Mouse (Mus musculus) myocyte (in vitro differentiated cells): ENCODE measurements at regions not wholly inside any gene's neighbourhood (a gene's known extent, or its start where the extent isn't known, plus 50 kb on each side); places are given as distances from the start of the nearest gene placed in this dataset.

Source experiments
- H3K27me3 ChIP-seq: one replicate; pipeline ENCODE4 v1.6.1; 2011; ENCODE audit not compliant: control insufficient read depth, insufficient read depth, insufficient read length
- H3K36me3 ChIP-seq: one replicate; pipeline ENCODE4 v1.6.1; 2011; ENCODE audit not compliant: control insufficient read depth, insufficient read depth
- H3K4me2 ChIP-seq: one replicate; pipeline ENCODE4 v1.6.1; 2011; ENCODE audit warnings: low read depth, control low read depth
- H3K4me3 ChIP-seq: one replicate; pipeline ENCODE4 v1.5.1; 2011; ENCODE audit warnings: mild to moderate bottlenecking, control low read depth, moderate library complexity
- H3K79me2 ChIP-seq: one replicate; pipeline ENCODE4 v1.6.1; 2011; ENCODE audit not compliant: control insufficient read depth, insufficient read depth
- H3ac ChIP-seq: one replicate; pipeline ENCODE4 v1.6.1; 2011; ENCODE audit not compliant: control insufficient read depth, insufficient read length
- CEBPB ChIP-seq: IDR thresholded peaks from 2 replicates; pipeline ENCODE4 v1.6.1; 2011; ENCODE audit warnings: mild to moderate bottlenecking, moderate library complexity; ENCODE audit not compliant: poor library complexity, insufficient read depth, severe bottlenecking
- E2F4 ChIP-seq: IDR thresholded peaks from one replicate; pipeline ENCODE4 v1.6.1; 2011; ENCODE audit warnings: mild to moderate bottlenecking, control low read depth, moderate library complexity; ENCODE audit not compliant: insufficient read depth
- MYOD1 ChIP-seq, 3 experiments: IDR thresholded peaks; one replicate each; pipeline ENCODE4 v1.6.1; 2011; ENCODE audit warnings: control low read depth in 2 of 3, low read depth in 2 of 3, mild to moderate bottlenecking in 2 of 3, moderate library complexity in 1 of 3; ENCODE audit not compliant: insufficient read length in 2 of 3, control insufficient read depth in 1 of 3
- MYOG ChIP-seq, 3 experiments: IDR thresholded peaks; one replicate each; pipeline ENCODE4 v1.6.1; 2011; ENCODE audit warnings: control low read depth in 2 of 3, low read depth in 2 of 3, mild to moderate bottlenecking in 2 of 3; ENCODE audit not compliant: insufficient read length in 2 of 3, control insufficient read depth in 1 of 3, insufficient read depth in 1 of 3
- POLR2A ChIP-seq: IDR thresholded peaks from one replicate; pipeline ENCODE4 v1.6.1; 2011; ENCODE audit warnings: low read depth, mild to moderate bottlenecking, control low read depth, moderate library complexity; ENCODE audit not compliant: insufficient read length
- REST ChIP-seq: IDR thresholded peaks from one replicate; pipeline ENCODE4 v1.6.1; 2011; ENCODE audit warnings: mild to moderate bottlenecking, control low read depth, moderate library complexity; ENCODE audit not compliant: insufficient read depth, insufficient read length
- SRF ChIP-seq: IDR thresholded peaks from one replicate; pipeline ENCODE4 v1.6.1; 2011; ENCODE audit warnings: low read depth; ENCODE audit not compliant: control insufficient read depth, insufficient read length
- TCF12 ChIP-seq: IDR thresholded peaks from one replicate; pipeline ENCODE4 v1.6.1; 2011; ENCODE audit warnings: mild to moderate bottlenecking, control low read depth; ENCODE audit not compliant: poor library complexity, insufficient read depth, severe bottlenecking
- USF1 ChIP-seq: IDR thresholded peaks from one replicate; pipeline ENCODE4 v1.6.1; 2011; ENCODE audit warnings: low read depth, mild to moderate bottlenecking, control low read depth, moderate library complexity

GRCm38 (mm10) chr9:32063541-32063940, 52.4 kb upstream of the Arhgap32 start:
- Histone ChIP-seq H3K4me3 (no peak overlapping the region), H3ac (no peak overlapping the region), H3K27me3 (no peaks in the 10 kb centered on the region), H3K4me2 (no peak overlapping the region), H3K36me3 (no peaks in the 10 kb centered on the region), H3K79me2 (peaks cover 3% of the 10 kb centered on the region)
- TF ChIP-seq TCF12 (no peak), REST (no peak), USF1 (no peak), MYOD1 (IDR thresholded peaks at IDR 0.05; ENCODE audit: control insufficient read depth in 1 of 3, insufficient read length in 2 of 3, low read depth in 2 of 3) (no peak), CEBPB (no peak), SRF (no peak), MYOG (IDR thresholded peaks at IDR 0.05; ENCODE audit: control insufficient read depth in 1 of 3, insufficient read depth in 1 of 3, insufficient read length in 2 of 3, low read depth in 2 of 3) (no peak), E2F4 (no peak)

DNA sequence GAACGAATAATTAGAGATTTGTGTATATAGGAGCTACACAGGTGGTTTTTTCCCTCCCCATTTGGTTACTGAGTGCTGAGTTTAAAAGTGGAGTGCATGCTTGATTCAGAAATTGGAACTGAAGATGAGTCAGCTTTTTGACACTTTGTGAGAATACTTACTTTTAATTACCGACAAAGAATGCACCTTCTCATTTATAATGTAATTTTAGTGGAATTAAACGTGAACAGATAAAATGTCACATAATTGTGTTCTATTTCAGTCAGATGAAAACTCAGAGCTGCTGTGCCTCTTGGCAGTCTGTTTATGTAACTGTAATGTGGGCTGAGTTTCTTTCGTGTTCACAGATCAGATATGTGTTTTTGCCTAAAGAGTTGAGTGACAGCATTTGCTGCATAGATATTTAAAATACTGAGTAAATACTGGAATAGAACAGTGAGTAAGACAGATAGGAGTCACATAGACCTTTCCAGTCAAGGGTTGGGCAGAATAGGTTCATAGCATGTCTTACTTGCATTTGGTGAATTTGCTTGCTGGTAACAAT, 51.9 kb upstream of the Arhgap32 start:
- peaks cover 3% of the 10 kb centered on the region for H3K79me2 ChIP-seq
- no peak overlapping the region for H3K4me3 ChIP-seq
- no peaks in the 10 kb centered on the region for H3K27me3 ChIP-seq
- TF ChIP-seq POLR2A, result no peak
- no peak overlapping the region for H3ac ChIP-seq
- no peak overlapping the region for H3K4me2 ChIP-seq
- H3K36me3 ChIP-seq, result no peaks in the 10 kb centered on the region
